Mouse (Mus musculus): Measurements from ENCODE around the gene Msln. TPM values are rescaled to one million over a fixed set of nuclear protein-coding genes. Genes with fewer than 3 reads are reported as not detected.

Gene Msln
- polyA plus RNA-seq, 1 experiment from 2014 or later, result 9.6 TPM

DNA sequence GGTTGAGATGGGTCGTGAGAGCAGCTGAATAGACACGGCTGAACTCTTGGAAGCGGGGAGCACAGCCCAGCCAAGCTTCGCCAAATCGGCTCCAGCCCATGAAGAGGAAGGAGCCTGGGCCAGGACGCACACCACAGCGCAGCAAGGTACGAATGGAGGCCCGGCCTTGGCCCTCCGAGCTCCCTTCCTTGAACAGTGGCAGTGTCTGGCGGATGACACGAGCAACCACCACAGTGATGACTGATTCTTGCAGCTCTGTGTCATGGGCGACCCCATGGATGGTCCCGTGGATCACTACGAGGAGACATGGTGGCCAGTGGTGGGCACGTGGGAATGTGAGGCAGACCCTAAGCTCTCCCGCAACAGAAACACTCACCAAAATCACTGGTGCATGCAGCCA lies 40.8 kb upstream of the Msln start:
- no peak overlapping the region for H3K9ac ChIP-seq (ENCODE audit: low read depth, low read length)
- no peak for ATAC-seq (replicated peaks; ENCODE audit: low FRiP score, low read depth)
- no peak overlapping the region for H3K4me3 ChIP-seq (replicated peaks; ENCODE audit: low read depth, low read length)
- no peak overlapping the region for H3K27ac ChIP-seq
- no peaks in the 10 kb centered on the region for H3K36me3 ChIP-seq (ENCODE audit: insufficient read depth, low read length)
- no peaks in the 10 kb centered on the region for H3K9me3 ChIP-seq (replicated peaks; ENCODE audit: low read length)
- no peaks in the 10 kb centered on the region for H3K27me3 ChIP-seq (ENCODE audit: insufficient read depth, low read length)
- peaks cover 37% of the 10 kb centered on the region for H3K4me1 ChIP-seq (replicated peaks; ENCODE audit: insufficient read depth, low read length)
- TF ChIP-seq CTCF (IDR thresholded peaks at IDR 0.05; ENCODE audit: low read depth), result no peak
- peak overlapping the region; percentile 87 for H3K4me2 ChIP-seq (ENCODE audit: low read length)
- no peak for DNase-seq (ENCODE audit: low spot score)
- 85% methylated on average over 17 of the region's 17 CpGs for WGBS

GRCm38 (mm10) chr17:25794197-25794596 lies 40.0 kb upstream of the Msln start:
- H3K27ac ChIP-seq, result no peak overlapping the region
- no peak for DNase-seq (ENCODE audit: low spot score)
- no peak overlapping the region for H3K4me3 ChIP-seq (replicated peaks; ENCODE audit: low read depth, low read length)
- no peaks in the 10 kb centered on the region for H3K27me3 ChIP-seq (ENCODE audit: insufficient read depth, low read length)
- H3K9ac ChIP-seq (ENCODE audit: low read depth, low read length), result no peak overlapping the region
- peaks cover 37% of the 10 kb centered on the region for H3K4me1 ChIP-seq (replicated peaks; ENCODE audit: insufficient read depth, low read length)
- H3K9me3 ChIP-seq (replicated peaks; ENCODE audit: low read length), result no peaks in the 10 kb centered on the region
- TF ChIP-seq CTCF (IDR thresholded peaks at IDR 0.05; ENCODE audit: low read depth), result no peak
- WGBS, result 83% methylated on average over 13 of the region's 13 CpGs
- no peak for ATAC-seq (replicated peaks; ENCODE audit: low FRiP score, low read depth)
- H3K36me3 ChIP-seq (ENCODE audit: insufficient read depth, low read length), result no peaks in the 10 kb centered on the region
- H3K4me2 ChIP-seq (ENCODE audit: low read length), result no peak overlapping the region

GRCm38 (mm10) chr17:25792615-25793014 lies 38.4 kb upstream of the Msln start, which contains the start of gene Fam173a:
Fam173a (minus strand) TSS chr17:25792901.
- Histone ChIP-seq H3K27ac (peak within 1 kb of the TSS; percentile 93), H3K4me1 (replicated peaks; ENCODE audit: insufficient read depth, low read length) (peaks cover 37% of the 10 kb centered on the region), H3K27me3 (ENCODE audit: insufficient read depth, low read length) (no peaks in the 10 kb centered on the region), H3K9ac (ENCODE audit: low read depth, low read length) (peak within 1 kb of the TSS; percentile 73), H3K36me3 (ENCODE audit: insufficient read depth, low read length) (no peaks in the 10 kb centered on the region), H3K4me3 (replicated peaks; ENCODE audit: low read depth, low read length) (peak within 1 kb of the TSS; percentile 53), H3K4me2 (ENCODE audit: low read length) (peak within 1 kb of the TSS; percentile 86), H3K9me3 (replicated peaks; ENCODE audit: low read length) (no peaks in the 10 kb centered on the region)
- WGBS, result 1% methylated on average over 14 of the region's 14 CpGs
- TF ChIP-seq CTCF (IDR thresholded peaks at IDR 0.05; ENCODE audit: low read depth), result no peak
- DNase-seq (ENCODE audit: low spot score) (peak; percentile 94), ATAC-seq (replicated peaks; ENCODE audit: low FRiP score, low read depth) (peak; percentile 55; the same call in 1 of the 2 replicates)

GRCm38 (mm10) chr17:25791843-25792527 lies 37.8 kb upstream of the Msln start:
- no peaks in the 10 kb centered on the region for H3K36me3 ChIP-seq (ENCODE audit: insufficient read depth, low read length)
- H3K9me3 ChIP-seq (replicated peaks; ENCODE audit: low read length), result no peaks in the 10 kb centered on the region
- H3K27me3 ChIP-seq (ENCODE audit: insufficient read depth, low read length), result no peaks in the 10 kb centered on the region
- peak overlapping the region; percentile 86 for H3K4me2 ChIP-seq (ENCODE audit: low read length)
- ATAC-seq (replicated peaks; ENCODE audit: low FRiP score, low read depth) (peak; percentile 64; the same call in 1 of the 2 replicates), DNase-seq (ENCODE audit: low spot score) (peak; percentile 90)
- under 1% methylated on average over 45 of the region's 45 CpGs for WGBS
- peak overlapping the region; percentile 73 for H3K9ac ChIP-seq (ENCODE audit: low read depth, low read length)
- H3K27ac ChIP-seq, result peak overlapping the region; percentile 93
- peak overlapping the region; percentile 53 for H3K4me3 ChIP-seq (replicated peaks; ENCODE audit: low read depth, low read length)
- H3K4me1 ChIP-seq (replicated peaks; ENCODE audit: insufficient read depth, low read length), result peaks cover 37% of the 10 kb centered on the region
- no peak for TF ChIP-seq CTCF (IDR thresholded peaks at IDR 0.05; ENCODE audit: low read depth)

- peak overlapping the region; percentile 73 for H3K9ac ChIP-seq (ENCODE audit: low read depth, low read length)
- no peak for ATAC-seq (replicated peaks; ENCODE audit: low FRiP score, low read depth)
- H3K27ac ChIP-seq, result peak overlapping the region; percentile 93
Observed at GRCm38 (mm10) chr17:25791320-25791842, 37.2 kb upstream of the Msln start.

DNA sequence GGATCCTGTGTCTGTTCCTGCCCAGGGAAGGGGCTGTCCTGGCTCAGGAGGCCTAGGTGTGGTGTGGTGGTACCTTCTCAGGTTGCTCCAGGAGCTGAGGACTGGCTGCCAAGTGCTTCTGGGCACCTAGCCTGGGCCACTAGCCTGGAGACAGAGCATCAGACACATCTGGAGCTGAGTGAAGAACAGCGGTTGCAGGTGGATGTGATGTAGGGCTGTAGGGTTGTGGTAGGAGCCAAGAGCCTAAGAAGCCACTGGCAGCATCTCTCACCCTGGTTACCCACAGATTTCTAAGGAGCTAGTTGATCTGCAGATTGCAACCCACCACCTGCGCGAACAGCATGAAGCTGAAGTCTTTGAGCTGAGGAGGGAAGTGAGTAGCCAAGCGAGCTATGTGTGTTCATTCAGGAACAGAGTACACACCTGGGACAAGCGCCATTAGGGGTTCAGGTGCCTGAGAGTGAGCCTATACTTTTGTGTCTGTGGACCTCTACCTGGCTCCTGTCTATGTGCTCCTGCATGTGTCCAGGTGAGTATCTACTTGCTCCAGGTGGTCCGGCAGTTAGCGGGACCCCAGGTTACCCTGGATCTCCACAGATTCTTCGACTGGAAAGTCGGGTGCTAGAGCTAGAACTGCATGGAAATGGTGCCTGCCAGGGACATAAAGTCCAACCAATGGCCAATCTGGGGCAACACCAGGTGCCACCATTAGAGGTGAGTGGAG lies 32.8 kb upstream of the Msln start:
- no peak overlapping the region for H3K27ac ChIP-seq
- no peak for ATAC-seq (replicated peaks; ENCODE audit: low FRiP score, low read depth)
- H3K4me3 ChIP-seq (replicated peaks; ENCODE audit: low read depth, low read length), result no peak overlapping the region
- no peaks in the 10 kb centered on the region for H3K27me3 ChIP-seq (ENCODE audit: insufficient read depth, low read length)
- no peaks in the 10 kb centered on the region for H3K9me3 ChIP-seq (replicated peaks; ENCODE audit: low read length)
- no peak overlapping the region for H3K4me2 ChIP-seq (ENCODE audit: low read length)
- H3K4me1 ChIP-seq (replicated peaks; ENCODE audit: insufficient read depth, low read length), result peaks cover 21% of the 10 kb centered on the region; the same call in 1 of the 2 replicates
- no peak for DNase-seq (ENCODE audit: low spot score)
- whole genome bisulfite sequencing, result 93% methylated on average over 9 of the region's 9 CpGs
- TF ChIP-seq CTCF (IDR thresholded peaks at IDR 0.05; ENCODE audit: low read depth), result no peak
- H3K36me3 ChIP-seq (ENCODE audit: insufficient read depth, low read length), result peaks cover 18% of the 10 kb centered on the region
- no peak overlapping the region for H3K9ac ChIP-seq (ENCODE audit: low read depth, low read length)

More at GRCm38 (mm10) chr17:25791320-25791842, 37.2 kb upstream of the Msln start:
- H3K4me2 ChIP-seq (ENCODE audit: low read length), result peak overlapping the region; percentile 86
- TF ChIP-seq CTCF (IDR thresholded peaks at IDR 0.05; ENCODE audit: low read depth), result peak; percentile 23; the same call in 1 of the 2 replicates
- H3K36me3 ChIP-seq (ENCODE audit: insufficient read depth, low read length), result no peaks in the 10 kb centered on the region
- no peaks in the 10 kb centered on the region for H3K27me3 ChIP-seq (ENCODE audit: insufficient read depth, low read length)
- H3K4me1 ChIP-seq (replicated peaks; ENCODE audit: insufficient read depth, low read length), result peaks cover 37% of the 10 kb centered on the region
- peak; percentile 9 for DNase-seq (ENCODE audit: low spot score)
- no peaks in the 10 kb centered on the region for H3K9me3 ChIP-seq (replicated peaks; ENCODE audit: low read length)
- H3K4me3 ChIP-seq (replicated peaks; ENCODE audit: low read depth, low read length), result peak overlapping the region; percentile 53
- 20% methylated on average over 19 of the region's 19 CpGs for WGBS

All from kidney, postnatal 0 days (tissue).